Mouse (Mus musculus) adrenal gland, postnatal 14 days (tissue): ENCODE data around the gene Krt7. TPM values are rescaled to one million over a fixed set of nuclear protein-coding genes. Genes with fewer than 3 reads are reported as not detected.

Experiments used
- DNase-seq: peaks from one replicate; pipeline ENCODE4 v3.0.0; 2021; ENCODE audit warnings: mixed read lengths
- microRNA-seq, 2 experiments: library from miRNA; unstranded; fragments of <30 nt; microRNA quantifications; one replicate each; pipeline ENCODE4 v1.2.0; 2021
- total RNA-seq: library from RNA; stranded (reverse); gene quantifications from 2 replicates; pipeline ENCODE4 v1.2.3, GENCODE M21; 2021

Gene Krt7
- total RNA-seq, 1 experiment from 2014 or later, result 1.4 TPM

DNA sequence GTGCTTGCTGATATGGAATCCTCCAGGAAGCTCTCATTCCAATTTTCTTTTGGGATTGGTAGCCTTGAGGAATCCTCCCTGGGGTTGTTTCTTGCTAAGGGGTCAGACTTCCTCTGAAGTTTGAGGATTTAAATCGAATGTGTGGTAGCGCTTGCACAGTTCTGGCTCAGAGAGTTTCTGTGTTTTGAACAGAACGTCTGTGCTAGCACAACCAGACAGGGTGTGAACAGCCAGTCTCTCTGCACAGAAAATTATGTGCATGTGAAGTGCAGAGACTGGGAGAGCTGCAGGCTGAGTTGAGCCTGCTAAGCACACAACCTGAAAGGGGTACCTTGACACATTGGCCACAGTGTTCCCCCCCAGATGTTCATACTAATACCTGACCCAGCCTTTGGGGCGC is 30.0 kb downstream of the Krt7 start:
- no peak for DNase-seq

DNA sequence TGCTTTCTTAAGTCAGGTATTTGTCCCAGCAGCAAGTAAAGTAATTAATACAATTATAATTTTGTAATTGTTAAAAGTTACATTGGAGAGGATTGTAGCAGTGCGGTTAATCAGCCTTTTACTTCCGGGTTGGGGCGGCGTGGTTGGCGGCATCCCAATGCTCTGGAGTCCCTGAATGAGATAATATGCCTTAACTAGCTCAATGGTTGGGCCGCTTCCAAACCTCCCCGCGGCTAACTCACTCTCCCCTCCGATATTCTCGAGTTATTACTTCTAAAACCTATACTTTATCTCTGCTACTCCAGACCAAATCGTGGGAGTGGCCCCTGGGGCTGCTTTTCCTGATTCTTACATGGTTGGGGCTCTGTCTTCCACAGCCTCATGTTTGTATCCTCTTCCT is 35.7 kb downstream of the Krt7 start:
- no peak for DNase-seq

DNA sequence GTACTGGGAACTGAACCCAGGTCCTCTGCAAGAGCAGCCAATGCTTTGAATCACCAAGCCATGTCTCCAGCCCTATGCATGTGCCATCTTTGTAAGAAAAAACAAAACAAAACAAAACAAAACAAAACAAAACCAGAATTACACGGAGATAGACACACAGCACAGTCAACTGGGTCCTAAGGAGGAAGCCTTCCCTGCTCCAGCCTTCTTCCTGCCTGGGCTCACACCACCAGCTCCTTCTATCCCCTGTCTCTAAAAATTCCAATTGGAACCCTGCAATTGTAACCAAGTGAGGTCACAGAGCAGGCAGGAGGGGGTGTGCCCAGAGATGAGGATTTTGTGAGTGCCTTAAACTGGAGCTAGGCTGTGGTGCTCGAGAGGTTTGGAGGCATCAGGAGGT is 36.6 kb downstream of the Krt7 start, which contains the start of gene Krt88:
Gene Krt88 (plus strand): TSS at position 301 of the 400 bp plus-strand sequence.
- no peak for DNase-seq

DNA sequence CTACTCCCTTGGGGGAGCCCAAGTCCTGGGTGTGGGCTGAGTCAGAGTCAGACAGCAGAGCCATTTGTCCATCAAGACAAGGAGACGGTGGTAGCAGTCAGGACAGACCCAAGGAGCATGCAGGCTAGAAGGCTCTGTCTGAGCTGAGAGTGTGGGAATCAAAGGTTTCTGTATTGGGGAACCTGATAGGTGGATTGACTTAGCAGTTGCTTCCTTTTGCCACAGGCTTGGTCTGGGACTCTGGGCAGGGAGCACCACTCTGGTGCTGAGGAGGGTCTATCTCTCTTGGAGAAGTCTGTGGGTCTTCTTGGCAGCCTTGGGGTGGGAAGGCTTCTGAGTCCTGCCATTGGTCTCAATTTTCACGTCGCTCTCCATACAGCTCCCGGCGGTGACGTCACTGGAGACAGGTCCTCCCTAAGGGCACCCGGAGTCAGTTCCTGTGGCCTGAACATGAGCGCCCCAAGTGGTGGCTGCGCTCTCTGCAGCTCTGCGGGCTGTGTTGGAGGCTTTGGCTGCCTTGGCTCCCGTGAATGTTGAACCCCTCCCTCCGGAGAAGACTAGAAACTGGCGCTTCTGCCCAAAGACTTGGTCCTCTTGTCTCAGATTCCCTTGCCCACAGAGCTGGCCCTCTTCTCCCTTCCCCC is 42.4 kb downstream of the Krt7 start:
- peak; percentile 91 for DNase-seq

DNA sequence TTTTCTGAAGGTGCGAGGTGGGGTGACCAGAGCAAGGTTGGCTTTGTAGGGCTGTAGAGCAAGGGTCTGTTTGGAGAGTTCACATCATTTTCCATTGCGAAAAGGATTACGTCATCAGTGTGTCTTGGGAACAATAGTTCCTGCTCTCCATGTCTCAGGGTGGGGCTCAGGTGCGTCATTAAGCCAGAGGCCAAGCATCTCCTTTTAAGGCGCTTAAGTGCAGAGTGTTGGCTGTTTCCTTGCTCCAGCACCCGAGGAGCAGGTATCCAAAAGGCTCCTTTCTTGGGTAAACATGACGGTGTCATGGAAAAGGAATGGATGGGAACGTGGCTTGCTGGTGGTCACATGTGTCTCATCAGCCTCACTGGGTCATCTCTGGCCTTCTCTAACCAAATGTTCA is 43.9 kb downstream of the Krt7 start:
- DNase-seq, result no peak

DNA sequence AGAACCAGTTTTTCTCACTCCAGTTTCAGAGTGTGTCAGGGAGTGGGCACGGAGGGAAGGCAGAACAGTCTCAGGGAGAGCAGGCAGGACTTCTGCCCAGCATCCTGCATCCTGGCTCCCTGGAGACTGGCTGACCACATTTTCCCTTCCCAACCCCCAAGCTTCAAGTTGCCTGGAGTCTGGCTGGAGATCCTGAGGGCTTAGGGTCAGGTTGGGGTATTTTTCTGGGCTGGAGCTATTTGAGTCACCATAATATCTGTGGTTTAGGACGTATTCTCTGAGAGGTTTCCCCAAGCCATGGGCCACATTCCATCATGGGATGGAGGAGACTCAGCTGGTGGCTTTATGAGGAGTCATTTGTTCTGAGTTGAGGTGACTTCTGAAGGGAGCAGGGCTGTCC is 44.4 kb downstream of the Krt7 start:
- no peak for DNase-seq

DNA sequence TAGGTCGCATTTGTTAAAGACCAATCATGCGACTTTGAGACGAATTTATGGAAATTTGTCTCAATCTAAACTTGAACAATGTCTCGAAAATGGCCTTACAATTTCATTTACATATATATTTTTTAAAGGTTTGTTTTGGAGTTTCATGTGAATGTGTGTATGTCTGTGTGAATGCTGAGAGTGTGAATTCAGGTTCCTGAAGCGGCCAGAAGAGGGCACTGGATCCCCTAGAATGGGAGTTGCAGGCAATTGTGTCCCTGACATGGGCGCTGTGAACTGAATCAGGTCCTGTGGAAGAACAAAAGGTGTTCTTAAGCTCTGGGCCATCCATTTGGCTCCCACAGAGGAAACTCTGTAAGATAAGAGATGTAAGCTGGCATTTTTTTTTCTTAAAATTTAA is 45.0 kb downstream of the Krt7 start:
- no peak for DNase-seq

DNA sequence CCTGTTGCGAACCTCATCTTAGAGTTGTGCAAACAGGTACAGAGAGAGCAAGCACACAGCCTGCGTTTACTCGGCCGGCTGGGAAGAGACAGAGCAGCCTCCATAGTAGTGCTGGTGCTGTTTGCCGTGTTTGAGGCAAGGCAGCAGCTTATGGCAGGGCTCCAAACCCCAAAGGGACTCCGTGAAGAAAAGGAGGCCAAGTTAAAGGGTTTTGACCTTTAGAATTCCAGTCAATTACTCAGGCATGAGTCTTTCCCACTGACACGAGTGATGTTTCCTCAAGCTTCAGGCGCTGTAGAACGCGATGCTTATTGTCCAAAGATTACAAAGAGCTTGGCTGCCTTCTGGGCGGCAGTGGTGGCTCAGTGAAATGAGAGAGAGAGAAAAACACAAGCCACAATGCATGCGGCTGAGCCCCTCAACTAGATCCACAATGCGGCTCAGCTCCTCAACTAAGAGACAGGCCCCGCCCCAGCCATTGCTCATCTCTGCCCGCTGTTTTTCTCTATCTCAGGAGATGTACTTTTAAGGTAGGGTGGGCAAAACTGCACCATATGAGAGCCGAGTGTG is 47.6 kb downstream of the Krt7 start:
- peak; percentile 42 for DNase-seq

DNA sequence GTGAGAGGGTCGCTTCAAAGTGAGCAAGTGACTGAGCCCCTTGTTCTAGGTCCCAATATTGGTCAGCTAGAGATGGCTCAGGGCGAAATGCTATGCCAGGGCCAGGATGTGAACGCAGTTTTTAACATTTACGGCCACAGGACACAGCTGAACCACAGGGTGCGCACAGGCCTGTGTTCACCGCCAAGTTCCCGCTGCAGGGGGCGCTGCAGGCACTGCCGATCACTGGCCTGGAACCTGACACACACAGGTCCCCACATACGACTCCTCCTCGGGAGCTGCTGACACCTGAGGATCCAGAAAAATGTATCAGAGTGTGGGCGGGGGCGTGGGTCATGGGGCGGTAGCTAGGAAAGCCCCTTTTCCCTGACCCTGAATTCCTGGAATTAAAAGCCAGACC is 48.4 kb downstream of the Krt7 start:
- DNase-seq, result peak; percentile 11

DNA sequence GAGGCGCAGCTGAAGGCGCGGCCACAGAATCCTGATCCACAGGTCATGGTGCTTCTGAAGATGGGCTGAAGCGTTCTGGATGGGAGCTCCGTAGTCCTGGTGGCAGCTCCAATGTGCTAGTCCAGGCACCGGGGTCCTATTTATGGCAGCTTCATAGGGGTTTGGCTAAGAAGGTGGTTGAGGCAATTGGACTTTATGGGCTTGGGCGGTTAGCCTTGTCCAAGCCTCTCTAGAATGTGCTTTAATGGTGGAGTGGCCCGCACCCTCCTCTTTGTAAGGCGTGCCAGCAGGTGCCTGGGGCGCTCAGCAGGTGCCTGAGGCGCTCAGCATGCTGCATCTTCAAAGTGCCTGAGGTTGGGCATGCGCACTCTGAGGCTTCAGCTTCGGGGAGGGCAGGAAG is 52.8 kb downstream of the Krt7 start, which contains the start of gene Krt81:
Gene Krt81 (minus strand): TSS at position 101 of the 400 bp plus-strand sequence.
- no peak for DNase-seq

DNA sequence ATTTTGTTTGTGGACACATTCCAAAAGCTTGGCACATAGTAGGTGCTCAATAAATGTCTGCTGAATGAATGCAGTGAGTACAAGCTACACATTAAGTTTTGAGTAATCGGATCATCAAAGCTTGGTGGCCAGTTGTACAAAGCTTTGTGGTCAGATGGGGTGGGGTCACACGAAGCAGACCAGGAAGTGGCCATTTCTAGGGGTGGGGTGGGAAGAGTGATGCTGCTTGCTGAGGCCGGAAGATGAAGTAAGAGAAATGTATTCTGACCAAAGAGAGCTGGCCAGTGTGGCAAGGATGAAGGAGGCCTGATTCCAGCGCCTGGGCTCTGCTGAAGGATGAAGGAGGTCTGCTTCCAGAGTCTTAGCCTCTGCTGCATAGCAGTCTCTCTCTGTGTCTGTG is 58.2 kb downstream of the Krt7 start:
- DNase-seq, result no peak

DNA sequence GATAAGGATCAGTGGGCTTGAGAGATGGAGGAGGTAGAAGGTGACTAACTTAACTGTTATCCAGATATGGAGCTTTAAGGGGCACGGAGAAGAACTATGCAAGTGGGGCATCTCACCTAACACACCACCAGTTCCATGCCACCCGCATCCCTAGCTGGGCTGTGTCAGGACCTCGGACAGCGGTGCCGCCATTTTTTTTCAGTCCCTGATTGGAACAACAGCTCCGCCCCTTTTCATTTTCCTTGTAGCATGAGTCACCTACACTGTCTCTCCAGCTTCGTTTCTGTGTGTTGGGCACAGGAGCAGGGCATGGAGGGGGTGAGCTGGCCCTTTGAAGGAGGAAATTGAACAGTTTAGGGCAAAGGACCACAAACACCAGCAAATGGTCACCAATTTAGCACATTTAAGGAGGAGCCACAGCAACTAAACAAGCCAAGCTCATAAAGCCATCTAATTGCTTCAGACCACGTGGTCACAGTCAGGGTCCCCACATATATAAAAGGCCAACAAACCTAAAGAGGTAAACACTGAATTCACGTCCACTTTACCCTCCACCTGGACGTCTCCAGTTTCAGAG is 62.2 kb downstream of the Krt7 start, which contains the start of gene Krt86:
Gene Krt86 (plus strand): TSS at position 527 of the 577 bp plus-strand sequence.
- DNase-seq, result peak; percentile 77

DNA sequence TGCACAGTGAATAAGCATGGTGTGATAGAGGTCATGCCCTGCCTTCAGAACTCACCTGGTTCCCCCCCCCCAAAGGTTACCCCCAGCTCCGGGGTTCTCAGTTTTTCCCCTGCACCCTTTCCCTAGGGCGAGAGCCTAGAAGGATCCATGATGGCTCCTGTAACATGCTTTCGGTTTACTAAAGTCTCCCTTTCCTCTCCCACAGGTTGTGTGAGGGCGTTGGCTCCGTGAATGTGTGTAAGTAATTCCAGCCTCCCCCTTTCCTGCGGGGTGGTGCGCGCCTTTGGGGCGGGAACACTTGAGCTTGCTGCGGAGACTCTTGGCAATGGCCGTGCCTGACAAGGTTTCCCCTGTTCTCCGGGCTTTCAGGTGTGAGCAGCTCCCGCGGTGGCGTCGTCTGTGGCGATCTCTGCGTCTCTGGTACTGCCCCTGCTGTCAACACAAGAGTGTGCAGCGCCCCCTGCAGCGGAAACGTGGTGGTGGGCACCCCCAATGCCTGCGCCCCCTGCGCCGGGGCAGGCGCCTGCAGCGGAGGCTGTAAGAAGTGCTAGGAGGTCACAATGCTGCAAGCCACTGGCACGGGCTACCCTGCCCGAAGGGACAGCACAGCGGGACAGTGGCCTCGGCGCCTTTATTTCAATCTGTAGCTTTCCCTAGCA is 68.3 kb downstream of the Krt7 start:
- peak; percentile 74 for DNase-seq

DNA sequence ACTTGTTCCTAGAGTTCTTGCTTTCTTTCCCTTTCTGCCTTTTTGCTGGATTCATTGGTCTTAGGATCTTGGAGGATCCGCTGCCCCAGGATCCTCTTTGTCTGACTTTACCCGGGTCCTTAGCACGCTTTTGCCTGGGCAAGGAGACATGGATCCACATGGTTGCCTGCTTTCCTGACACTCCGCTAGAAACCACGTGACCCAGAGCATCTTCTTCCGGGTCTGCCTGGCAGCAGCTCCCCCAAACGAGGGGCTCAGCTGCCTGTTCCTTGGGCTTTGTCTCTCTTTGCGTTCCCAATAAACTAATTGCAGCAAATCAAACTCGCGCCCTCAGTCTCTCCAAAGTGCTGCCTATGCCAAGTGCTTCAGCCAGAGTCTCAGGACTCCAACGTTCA is 68.8 kb downstream of the Krt7 start:
- DNase-seq, result no peak

Small RNAs within 50 kb of the gene (microRNA-seq; reads per million reads assigned to microRNA genes)
- gene Mir1941, result 8.0 to 10.7 reads per million in 2 experiments

Other genes starting within 250 kb of the Krt7 start
- gene Acvr1b, start 237.0 kb upstream of the Krt7 start, total RNA-seq, result 9.0 and 11.2 TPM in 2 replicates
- 20.7 and 29.7 TPM in 2 replicates for gene Grasp, start 186.9 kb upstream of the Krt7 start, total RNA-seq
- 357 and 680 TPM in 2 replicates for gene Nr4a1, start 156.8 kb upstream of the Krt7 start, total RNA-seq
- 64.4 and 97.1 TPM in 2 replicates for gene Atg101, start 126.8 kb upstream of the Krt7 start, total RNA-seq
- 2.1 and 2.4 TPM in 2 replicates for gene 6030408B16Rik, start 117.8 kb upstream of the Krt7 start, total RNA-seq
- 0.74 and 1.1 TPM in 2 replicates for gene Krt80, start 40.9 kb upstream of the Krt7 start, total RNA-seq
- not detected in 2 replicates for gene Krt87, start 27.8 kb downstream of the Krt7 start, total RNA-seq
- not detected in 2 replicates for gene Krt88, start 36.7 kb downstream of the Krt7 start, total RNA-seq
- not detected in 2 replicates for gene Krt81, start 52.7 kb downstream of the Krt7 start, total RNA-seq
- not detected in 2 replicates for gene Krt86, start 62.4 kb downstream of the Krt7 start, total RNA-seq
- gene Krt83, start 80.5 kb downstream of the Krt7 start, total RNA-seq, result not detected in 2 replicates
- not detected in 2 replicates for gene Gm49425, start 106.2 kb downstream of the Krt7 start, total RNA-seq
- not detected in 2 replicates for gene Krt84, start 121.8 kb downstream of the Krt7 start, total RNA-seq
- gene Krt82, start 139.6 kb downstream of the Krt7 start, total RNA-seq, result not detected in 2 replicates
- not detected in 2 replicates for gene Krt90, start 151.9 kb downstream of the Krt7 start, total RNA-seq
- not detected in 2 replicates for gene Krt75, start 162.9 kb downstream of the Krt7 start, total RNA-seq
- gene Gm5414, start 217.1 kb downstream of the Krt7 start, total RNA-seq, result not detected in 2 replicates
- not detected in 2 replicates for gene Gm5478, start 236.3 kb downstream of the Krt7 start, total RNA-seq